Comparison of ENCODE assay signal across 15 mouse cellular contexts in the genomic region with DNA sequence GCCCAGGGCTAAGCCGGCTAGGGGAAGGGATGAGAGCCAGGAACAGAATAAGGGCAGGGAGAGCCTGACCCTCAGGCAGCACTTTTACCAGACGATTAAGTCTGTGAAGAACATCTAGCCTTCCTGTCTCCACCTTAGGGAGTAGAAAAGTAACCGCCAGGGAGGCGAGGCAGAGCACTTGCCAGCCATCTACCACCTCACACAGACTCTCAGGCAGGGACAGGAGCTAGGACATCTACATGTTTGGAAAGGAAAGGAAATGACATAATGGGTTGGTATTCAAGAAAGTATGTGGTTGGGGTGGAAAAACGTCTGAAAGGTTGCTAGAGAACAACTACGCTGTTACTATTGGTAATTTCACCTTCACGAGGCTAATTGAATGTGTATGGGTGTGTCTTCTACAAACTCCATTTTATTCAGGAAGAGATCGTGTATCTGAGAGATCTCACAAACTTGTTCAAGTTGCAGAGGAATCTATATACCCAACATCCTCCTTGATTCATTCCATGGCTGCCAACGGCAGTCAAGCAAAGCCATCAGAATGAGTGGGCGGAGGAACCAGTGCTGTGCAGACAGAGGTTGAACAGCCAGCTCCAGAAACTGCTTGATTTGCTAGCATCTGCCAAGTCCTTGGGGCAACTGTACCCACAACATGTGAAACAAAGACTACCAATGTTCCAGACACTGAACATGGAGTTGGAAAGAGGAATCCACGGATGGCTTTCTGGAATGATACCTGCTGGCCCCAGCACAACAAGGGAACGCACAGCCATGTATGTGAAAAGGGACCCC. TPM values are rescaled to one million over a fixed set of nuclear protein-coding genes. Genes with fewer than 3 reads are reported as not detected.
A peak's percentile ranks its signal among the peaks of the same experiment; 100 is the strongest.
DNase-seq lines count a peak whose midpoint lies in the region; ATAC-seq and TF ChIP-seq lines count a peak whose summit lies in the region.
"Had no signal": no experiment of that assay in that cellular context is flagged by ENCODE, and none has a peak within 500 bp of the region (broad histone marks: within the 10 kb centered on the region; RNA-seq: fewer than 3 reads in every experiment).

No protein-coding gene starts in this region.

- H3K4me3 ChIP-seq in heart, embryonic 11.5 days (ENCODE audit: low read depth, low read length), result no peak overlapping the region
- H3K4me3 ChIP-seq in lung, embryonic 16.5 days (ENCODE audit: low read length), result no peak overlapping the region
- H3K4me3 ChIP-seq in lung, adult 2 months (replicated peaks; ENCODE audit: extremely low read depth, low read depth, low read length), result no peak overlapping the region
- H3K4me3 ChIP-seq: midbrain, embryonic 12.5 days; neural tube, embryonic 12.5 days had no signal

- no peak for ATAC-seq in heart, embryonic 11.5 days (replicated peaks; ENCODE audit: insufficient number of reproducible peaks, low FRiP score, low TSS enrichment)
- no peak for ATAC-seq in lung, embryonic 16.5 days (ENCODE audit: low read depth)
- ATAC-seq: forebrain, postnatal 0 days; intestine, postnatal 0 days had no signal

- H3K9ac ChIP-seq in heart, embryonic 11.5 days (ENCODE audit: low read depth, low read length), result no peak overlapping the region
- H3K9ac ChIP-seq in lung, embryonic 16.5 days (ENCODE audit: low read length), result no peak overlapping the region
- H3K9ac ChIP-seq: forebrain, postnatal 0 days; midbrain, embryonic 12.5 days; neural tube, embryonic 12.5 days had no signal

- no peaks in the 10 kb centered on the region for H3K27me3 ChIP-seq in heart, embryonic 11.5 days (ENCODE audit: control insufficient read depth, insufficient read depth, low read length)
- H3K27me3 ChIP-seq in lung, embryonic 16.5 days (ENCODE audit: control insufficient read depth, insufficient read depth, low read depth, low read length), result no peaks in the 10 kb centered on the region
- H3K27me3 ChIP-seq: midbrain, embryonic 12.5 days; neural tube, embryonic 12.5 days had no signal

- no peak overlapping the region for H3K27ac ChIP-seq in heart, embryonic 11.5 days (ENCODE audit: low read depth, low read length)
- peak overlapping the region; percentile 1; the same call in 1 of the 2 replicates for H3K27ac ChIP-seq in lung, embryonic 16.5 days (ENCODE audit: low read length)
- H3K27ac ChIP-seq: midbrain, embryonic 12.5 days; neural tube, embryonic 12.5 days had no signal

- no peaks in the 10 kb centered on the region; the same call in 1 of the 2 replicates for H3K4me1 ChIP-seq in heart, embryonic 11.5 days (ENCODE audit: control insufficient read depth, insufficient read depth, low read length)
- H3K4me1 ChIP-seq in lung, embryonic 16.5 days (replicated peaks; ENCODE audit: control insufficient read depth, insufficient read depth, low read length), result peaks cover 25% of the 10 kb centered on the region
- H3K4me1 ChIP-seq in lung, adult 2 months (ENCODE audit: control insufficient read depth, insufficient read depth, low read length), result peaks cover 14% of the 10 kb centered on the region
- H3K4me1 ChIP-seq: neural tube, embryonic 12.5 days had no signal

- TF ChIP-seq POLR2A in lung, adult 2 months (IDR thresholded peaks at IDR 0.05; ENCODE audit: borderline replicate concordance, extremely low read depth, low read depth, low read length), result no peak

- WGBS in heart, embryonic 11.5 days (ENCODE audit: insufficient replicate concordance), result 70% methylated on average over 12 of the region's 12 CpGs
- 70% methylated on average over 12 of the region's 12 CpGs for WGBS in lung, embryonic 16.5 days
- 56% methylated on average over 12 of the region's 12 CpGs for WGBS in lung, adult 2 months

- H3K36me3 ChIP-seq in heart, embryonic 11.5 days (ENCODE audit: control insufficient read depth, insufficient read depth, low read length), result no peaks in the 10 kb centered on the region
- no peaks in the 10 kb centered on the region; the same call in 1 of the 2 replicates for H3K36me3 ChIP-seq in lung, embryonic 16.5 days (ENCODE audit: control insufficient read depth, insufficient read depth, low read length)
- H3K36me3 ChIP-seq: midbrain, embryonic 12.5 days; neural tube, embryonic 12.5 days had no signal

- H3K4me2 ChIP-seq in heart, embryonic 11.5 days, result peak overlapping the region; percentile 31; the same call in 1 of the 2 replicates
- H3K4me2 ChIP-seq in lung, embryonic 16.5 days (ENCODE audit: low read depth, low read length), result no peak overlapping the region
- H3K4me2 ChIP-seq: midbrain, embryonic 12.5 days; neural tube, embryonic 12.5 days had no signal

- no peaks in the 10 kb centered on the region for H3K9me3 ChIP-seq in heart, embryonic 11.5 days (replicated peaks; ENCODE audit: control insufficient read depth, low read length)
- H3K9me3 ChIP-seq in lung, embryonic 16.5 days (ENCODE audit: control insufficient read depth, low read length), result no peaks in the 10 kb centered on the region
- H3K9me3 ChIP-seq: midbrain, embryonic 12.5 days; neural tube, embryonic 12.5 days had no signal

- DNase-seq in heart, postnatal 36 days, result no peak
- no peak for DNase-seq in lung, adult 2 months
- peak; percentile 87 for DNase-seq in gonadal fat pad, adult 2 months (ENCODE audit: low read depth)
- no peak for DNase-seq in embryo, embryonic 11 days
- DNase-seq in adrenal gland, adult 2 months, result no peak
- DNase-seq in testis, postnatal 10 days (ENCODE audit: low spot score), result no peak
- DNase-seq: adrenal gland, postnatal 36 days; cerebellum, adult 11 months; forebrain, postnatal 0 days; thymus, postnatal 4 days had no signal

- intact Hi-C loops in heart, postnatal 36 days (cut with DNase I), result no loop called here

- no peak for TF ChIP-seq CTCF in lung, adult 2 months (IDR thresholded peaks at IDR 0.05; ENCODE audit: insufficient read depth, low read length)

RNA-seq across cellular contexts. Expression of a gene that starts 32.2 kb away (rescaled TPM):
- polyA plus RNA-seq in heart, embryonic 11.5 days (2014; fragmentation: Nextera tagmentation; extraction: Ambion mirVana), result 0.39 and 1.1 TPM in 2 replicates
- total RNA-seq in heart, postnatal 36 days (2021), result 1 to 10 TPM; 3.0 to 3.9 TPM
- polyA plus RNA-seq in lung, embryonic 16.5 days (2015; fragmentation: Nextera tagmentation; extraction: Ambion mirVana), result 128 and 151 TPM in 2 replicates
- polyA plus RNA-seq in lung, adult 2 months (2012; rRNA removed), result 326 and 360 TPM in 2 replicates
- 69.9 and 108 TPM in 2 replicates for polyA plus RNA-seq in gonadal fat pad, adult 2 months (2012; rRNA removed)
- total RNA-seq in adrenal gland, adult 2 months (2021), result 10 to 100 TPM; 10.2 to 23.5 TPM
- polyA plus RNA-seq in adrenal gland, adult 2 months (2012; rRNA removed), result 18.1 and 39.3 TPM in 2 replicates

RNA-seq across cellular contexts. Expression of a gene that starts 32.3 kb away (rescaled TPM):
- polyA plus RNA-seq in heart, embryonic 11.5 days (2014; fragmentation: Nextera tagmentation; extraction: Ambion mirVana), result 8.3 and 8.9 TPM in 2 replicates
- total RNA-seq in heart, postnatal 36 days (2021), result 10 to 100 TPM; 31.2 to 32.1 TPM
- 16.8 and 18.1 TPM in 2 replicates for polyA plus RNA-seq in lung, embryonic 16.5 days (2015; fragmentation: Nextera tagmentation; extraction: Ambion mirVana)
- polyA plus RNA-seq in lung, adult 2 months (2012; rRNA removed), result 12.4 and 16.6 TPM in 2 replicates
- 17.6 and 25.2 TPM in 2 replicates for polyA plus RNA-seq in gonadal fat pad, adult 2 months (2012; rRNA removed)
- 10 to 100 TPM; 31.1 to 36.3 TPM for total RNA-seq in adrenal gland, adult 2 months (2021)
- polyA plus RNA-seq in adrenal gland, adult 2 months (2012; rRNA removed), result 4.6 and 4.7 TPM in 2 replicates
